Mouse (Mus musculus): Measurements from ENCODE around the gene Alms1.
"Not testable (repeated sequence)": the region's sequence is repeated elsewhere in the genome, so short reads cannot be mapped to it uniquely, and the experiment has no call there.

DNA sequence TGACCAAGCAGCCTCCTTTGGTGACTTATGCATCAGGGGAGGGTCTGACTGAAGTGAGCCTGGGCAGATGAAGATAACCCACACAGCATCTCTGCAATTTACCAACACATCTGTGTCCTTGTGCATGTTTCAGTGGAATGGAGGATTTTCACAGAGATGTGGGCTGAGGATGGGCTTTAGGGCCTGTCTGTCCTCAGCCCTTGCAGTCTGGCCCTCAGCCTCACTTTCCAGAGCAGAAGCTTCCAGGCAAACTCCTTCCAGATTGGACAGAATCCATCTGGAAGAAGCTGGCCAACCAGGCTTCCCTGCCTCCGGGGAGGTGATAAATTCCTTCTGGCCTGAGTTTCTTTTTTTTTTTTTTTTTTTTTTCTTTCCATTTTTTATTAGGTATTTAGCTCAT is 122.3 kb downstream of the Alms1 start:
- not testable (repeated sequence) for TF ChIP-seq EP300, CTCF (IDR thresholded peaks at IDR 0.05; ENCODE audit: low read depth)
